Mouse (Mus musculus) right cerebral cortex, adult 18-20 months (tissue): ENCODE measurements around the gene Prr23a1.

Experiments
- DNase-seq: peaks from one replicate; pipeline ENCODE4 v3.0.0; 2022; ENCODE audit warnings: mixed read lengths

Gene Prr23a1

DNA sequence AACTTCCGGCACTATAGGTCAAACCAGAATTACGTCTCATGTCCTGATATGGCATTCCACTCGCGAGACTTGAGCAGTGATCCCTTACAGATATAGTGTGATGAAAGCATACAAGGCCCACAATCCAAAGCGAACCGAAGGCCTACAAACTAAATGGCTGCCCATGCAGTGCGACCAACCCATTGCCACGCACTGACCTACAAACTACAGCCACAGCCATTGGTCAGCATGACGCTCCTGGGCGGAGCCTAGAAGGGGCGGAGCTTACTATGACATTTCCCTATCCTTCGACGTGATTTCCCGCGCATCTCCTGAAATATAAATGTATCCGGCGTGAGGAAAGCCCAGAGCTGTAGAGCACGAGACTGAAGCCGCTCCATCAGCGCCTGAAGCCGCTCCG lies at the start of gene Prr23a1:
TSS of gene Prr23a1 (plus strand) at position 387 of the 400 bp plus-strand sequence.
- no peak for DNase-seq

DNA sequence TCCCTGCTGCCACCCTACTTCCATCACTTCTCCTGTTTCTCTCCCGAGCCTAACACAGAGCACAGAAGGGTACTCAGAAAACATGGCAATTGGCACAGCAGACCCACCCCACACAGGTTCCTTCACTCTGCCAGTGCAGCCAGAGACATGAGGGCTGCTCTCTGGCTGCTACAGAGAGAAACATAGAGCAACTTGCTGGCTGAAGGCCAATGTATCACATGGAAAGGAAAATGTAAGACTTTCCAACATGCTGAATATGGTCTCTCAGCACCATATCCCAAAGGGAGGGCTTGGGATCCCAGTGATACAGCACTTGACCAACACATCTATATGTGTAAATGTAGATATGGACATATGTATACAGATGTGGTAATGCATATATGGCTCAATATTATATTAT lies 43.3 kb upstream of the Prr23a1 start:
- DNase-seq = no peak

DNA sequence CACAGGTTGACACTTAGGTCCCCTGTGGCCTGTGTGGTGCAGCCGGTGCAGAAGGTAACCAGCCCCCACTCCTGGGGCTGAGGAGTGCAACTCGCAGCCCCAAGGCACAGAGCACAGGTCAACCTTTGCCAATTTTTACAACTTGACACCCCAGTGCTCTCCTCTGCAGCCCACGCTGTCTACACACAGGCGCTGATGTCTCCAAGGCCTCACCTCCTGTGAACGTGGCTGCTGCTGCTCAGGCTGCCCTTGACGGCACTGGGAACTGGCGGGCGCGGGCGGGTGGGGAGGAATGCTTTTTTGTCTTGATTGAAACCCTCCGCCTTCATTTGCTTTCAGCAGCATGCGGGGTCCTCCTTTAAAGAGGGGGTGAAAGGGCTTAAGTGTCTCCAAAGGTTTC lies 38.3 kb upstream of the Prr23a1 start:
- no peak for DNase-seq

GRCm38 (mm10) chr9:98805511-98805910 lies 36.8 kb upstream of the Prr23a1 start:
- DNase-seq = no peak

GRCm38 (mm10) chr9:98805934-98806333 lies 36.4 kb upstream of the Prr23a1 start:
- peak; percentile 20 for DNase-seq

- DNase-seq = no peak
Measured at GRCm38 (mm10) chr9:98807631-98808030, 34.7 kb upstream of the Prr23a1 start.

- DNase-seq = peak; percentile 35
Measured at GRCm38 (mm10) chr9:98809526-98809925, 32.8 kb upstream of the Prr23a1 start.

GRCm38 (mm10) chr9:98816066-98816465 lies 26.2 kb upstream of the Prr23a1 start:
- no peak for DNase-seq

DNA sequence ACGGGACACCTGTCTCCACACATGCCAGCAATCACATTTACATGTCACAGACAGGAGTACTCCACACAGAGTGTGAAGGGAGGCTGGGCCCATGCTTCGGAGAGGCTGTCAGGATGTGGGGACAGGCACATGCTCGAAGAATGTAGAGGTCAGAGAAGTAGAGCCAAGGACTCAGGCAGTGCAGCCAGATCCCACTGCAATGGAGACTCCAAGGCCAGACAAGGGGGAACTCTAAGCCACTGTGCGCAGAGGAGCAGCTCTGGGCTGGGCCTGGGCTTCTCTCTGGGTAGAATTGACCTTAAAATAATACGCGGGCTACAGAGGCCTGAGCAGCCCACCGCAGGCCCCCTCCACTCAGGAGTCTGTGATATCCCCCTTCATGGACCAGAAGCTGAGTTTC lies 24.7 kb upstream of the Prr23a1 start:
- DNase-seq = no peak

GRCm38 (mm10) chr9:98818971-98819370 lies 23.3 kb upstream of the Prr23a1 start:
- no peak for DNase-seq

GRCm38 (mm10) chr9:98819481-98819880 lies 22.8 kb upstream of the Prr23a1 start:
- DNase-seq = no peak

DNA sequence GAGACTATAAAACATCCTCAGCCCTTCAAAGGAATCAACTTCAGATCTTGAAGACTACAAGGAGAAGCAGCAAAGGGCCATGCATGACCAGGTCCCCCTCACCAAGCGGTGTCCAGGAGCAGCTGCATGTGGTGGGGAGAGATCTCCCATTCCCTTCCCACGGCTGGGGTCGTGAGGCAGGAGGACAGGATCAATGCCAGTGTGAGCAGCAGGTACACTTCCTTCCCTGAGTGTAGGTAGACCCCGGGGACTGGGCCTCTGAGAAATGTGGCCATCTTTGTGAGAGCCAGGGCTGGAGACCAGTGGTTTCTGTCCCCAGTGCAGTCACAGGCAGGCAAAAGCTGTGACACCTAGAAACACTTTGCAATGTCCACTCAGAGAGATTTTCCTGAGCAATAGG lies 21.8 kb upstream of the Prr23a1 start:
- no peak for DNase-seq

- DNase-seq = no peak
Measured at GRCm38 (mm10) chr9:98821067-98821466, 21.2 kb upstream of the Prr23a1 start.

GRCm38 (mm10) chr9:98823805-98824204 lies 18.5 kb upstream of the Prr23a1 start:
- DNase-seq = no peak

DNA sequence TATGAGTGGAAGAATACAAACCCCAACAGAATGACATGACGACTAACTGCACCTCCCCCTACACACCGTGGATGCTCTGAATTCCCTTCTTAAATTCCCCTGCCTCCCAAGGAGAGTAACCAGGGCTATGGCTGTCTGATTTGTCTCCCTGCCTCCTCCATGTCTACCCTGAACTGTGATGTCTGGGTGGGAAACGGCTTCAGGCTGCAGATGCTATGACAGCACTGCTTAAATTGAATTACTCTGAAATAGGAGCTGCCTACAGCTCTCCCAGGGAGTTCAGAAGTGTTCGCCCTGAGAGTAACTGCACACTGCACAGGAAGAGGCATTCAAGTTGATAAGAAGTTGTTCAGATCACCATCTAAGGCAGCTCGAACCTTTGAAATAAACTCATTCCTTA lies 12.8 kb upstream of the Prr23a1 start:
- DNase-seq = no peak

GRCm38 (mm10) chr9:98837537-98838074 lies 4.7 kb upstream of the Prr23a1 start:
- no peak for DNase-seq

DNA sequence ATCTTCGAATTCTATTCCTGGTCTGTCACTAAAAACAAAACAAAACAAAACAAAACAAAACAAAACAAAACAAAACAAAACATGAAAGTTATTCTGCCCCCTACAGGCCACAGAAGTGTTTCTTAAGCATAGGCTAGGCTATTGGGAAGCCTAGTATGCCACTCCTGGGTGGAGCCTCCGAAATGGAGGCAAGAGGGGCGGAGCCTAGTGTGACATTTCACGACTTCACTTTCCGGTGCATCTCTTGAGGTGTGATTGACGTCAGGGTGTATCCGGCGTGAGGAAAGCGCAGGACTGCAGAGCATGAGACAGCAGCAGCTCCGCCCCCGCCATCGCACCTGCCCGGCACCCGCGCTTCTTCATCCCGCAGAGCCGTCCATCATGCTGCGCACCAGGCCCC lies 13.9 kb downstream of the Prr23a1 start, which contains the start of gene Prr23a2:
TSS of gene Prr23a2 (plus strand) at position 285 of the 400 bp plus-strand sequence.
- no peak for DNase-seq

DNA sequence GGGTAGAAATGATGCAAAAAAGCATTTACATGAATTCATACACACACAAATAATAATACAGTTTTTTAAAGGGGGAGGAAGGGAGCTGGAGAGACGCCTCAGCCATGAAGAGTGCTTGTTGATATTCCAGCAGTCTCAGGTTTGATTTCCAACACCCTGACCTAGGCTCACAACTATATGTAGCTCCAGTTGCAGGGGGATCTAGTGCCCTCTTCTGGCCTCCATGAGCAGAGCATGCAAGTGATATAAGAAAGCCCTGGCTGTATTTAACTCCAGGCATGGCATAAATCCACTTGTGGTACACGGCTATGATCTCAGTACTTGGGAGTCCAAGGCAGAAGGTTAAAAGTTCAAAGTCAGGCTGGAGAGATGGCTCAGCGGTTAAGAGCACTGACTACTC lies 21.2 kb downstream of the Prr23a1 start:
- DNase-seq = no peak

DNA sequence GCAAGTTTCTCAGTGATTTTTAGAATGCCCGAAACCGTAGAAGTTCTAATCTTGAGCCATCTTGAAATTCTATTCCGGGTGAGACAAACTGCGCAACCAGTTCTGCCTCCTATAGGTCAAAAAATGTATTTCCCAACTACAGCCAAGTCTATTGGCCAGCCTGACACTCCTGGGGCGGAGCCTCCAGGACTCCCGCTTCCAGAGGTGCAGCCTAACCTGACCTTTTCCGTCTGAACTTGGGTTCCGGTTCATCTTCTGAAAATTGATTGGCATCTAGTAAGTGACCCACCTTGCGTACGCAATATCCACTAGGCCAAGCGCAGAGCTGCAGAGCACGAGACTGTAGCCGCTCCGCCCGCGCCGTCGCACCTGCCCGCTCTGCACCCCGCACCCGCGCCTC lies 22.3 kb downstream of the Prr23a1 start, which contains the start of gene Prr23a3:
TSS of gene Prr23a3 (plus strand) at position 197 of the 400 bp plus-strand sequence.
- no peak for DNase-seq
